Mouse (Mus musculus): ENCODE results near the gene 1110017D15Rik.

1110017D15Rik gene

DNA sequence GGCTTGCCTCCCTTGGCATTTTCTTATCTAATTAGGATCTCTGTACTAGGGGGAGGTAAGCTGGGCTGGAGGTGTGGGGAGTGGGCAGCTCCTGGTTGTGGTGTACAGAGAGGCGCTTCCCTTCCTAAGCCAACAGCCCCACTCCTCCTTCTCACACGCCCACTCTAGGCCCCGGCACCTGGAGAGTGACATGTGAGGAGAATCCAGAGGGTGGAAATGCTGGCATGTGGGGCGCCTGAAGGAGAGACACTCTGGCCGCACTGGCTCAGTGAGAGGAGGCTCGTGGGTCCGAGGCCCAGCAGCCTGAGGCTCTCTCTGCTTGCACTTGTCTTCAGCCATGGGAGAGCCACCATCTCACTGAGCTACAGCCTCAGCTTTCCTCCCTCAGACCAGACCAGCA lies 1.2 kb upstream of the 1110017D15Rik start:
- in situ Hi-C loops (cut with MboI, MseI): no loop called here

GRCm38 (mm10) chr4:41513714-41514113 lies 3.4 kb downstream of the 1110017D15Rik start:
- in situ Hi-C loops (cut with MboI, MseI): no loop called here

DNA sequence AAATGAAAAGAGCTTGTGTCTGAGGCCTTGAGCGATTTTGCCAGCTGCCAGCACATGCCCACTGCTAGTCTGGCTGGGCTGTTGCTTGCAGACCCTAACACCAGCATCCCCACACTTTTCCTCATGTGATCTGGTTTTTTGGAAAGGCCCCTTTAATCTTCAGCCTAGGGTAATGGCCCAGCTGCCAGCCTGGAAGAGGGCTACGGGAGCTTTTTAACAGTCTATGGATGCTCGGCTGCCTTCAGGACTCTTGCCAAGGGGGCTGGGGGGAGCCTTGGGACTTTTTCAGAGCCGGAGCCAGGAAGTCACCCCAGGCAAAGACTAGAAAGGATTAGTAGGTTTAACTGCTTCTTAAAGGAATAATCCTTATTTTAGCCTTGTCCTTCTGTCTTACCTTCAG lies 3.8 kb downstream of the 1110017D15Rik start:
- in situ Hi-C loops (cut with MboI, MseI): no loop called here

DNA sequence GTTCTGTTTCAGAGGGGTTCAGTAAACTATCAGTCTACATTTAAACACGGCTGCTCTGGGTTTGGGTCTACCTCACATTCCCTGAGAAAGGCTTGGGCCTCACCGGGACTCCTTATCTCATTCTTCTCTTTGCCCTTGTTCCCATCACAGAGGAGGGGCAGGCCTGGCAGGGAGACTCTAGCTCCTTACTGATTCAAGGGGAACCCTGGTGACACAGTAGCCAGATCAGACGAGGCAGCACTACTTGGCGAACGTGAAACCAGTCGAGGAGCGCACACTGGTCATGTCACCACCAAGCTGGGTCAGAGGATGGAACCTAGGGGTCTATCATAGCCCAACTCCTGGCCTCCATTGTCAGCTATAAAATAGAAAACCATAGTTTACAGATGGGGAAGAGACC lies 9.1 kb downstream of the 1110017D15Rik start:
- in situ Hi-C loops (cut with MboI, MseI): no loop called here

- in situ Hi-C loops (cut with MboI, MseI): no loop called here
Observed at GRCm38 (mm10) chr4:41507326-41507924, 9.7 kb downstream of the 1110017D15Rik start.

- in situ Hi-C loops (cut with MboI, MseI): no loop called here
Observed at GRCm38 (mm10) chr4:41506906-41507305, 10.2 kb downstream of the 1110017D15Rik start.

GRCm38 (mm10) chr4:41506156-41506555 lies 11.0 kb downstream of the 1110017D15Rik start:
- in situ Hi-C loops (cut with MboI, MseI): no loop called here

- in situ Hi-C loops (cut with MboI, MseI): no loop called here
Observed at GRCm38 (mm10) chr4:41505131-41505551, 12.0 kb downstream of the 1110017D15Rik start.

DNA sequence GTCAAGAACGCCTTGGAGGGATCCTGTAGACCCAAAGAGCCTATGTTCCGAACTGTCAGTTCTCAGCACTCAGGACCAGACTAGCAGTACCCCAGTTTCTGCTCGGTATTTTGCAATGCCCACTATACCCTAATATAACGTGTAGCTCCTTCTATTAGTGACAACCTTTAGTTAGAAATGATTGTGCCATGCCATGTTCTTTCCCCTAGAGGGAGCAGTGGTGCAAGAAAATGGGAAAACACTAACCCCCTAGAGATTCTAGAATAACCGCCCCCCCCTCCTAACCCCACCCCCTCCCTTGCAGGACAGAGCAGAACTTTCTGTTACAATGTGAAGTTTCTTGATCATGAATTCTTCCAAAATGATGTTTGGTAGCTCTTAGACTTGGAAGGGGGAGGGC lies 12.8 kb downstream of the 1110017D15Rik start:
- in situ Hi-C loops (cut with MboI, MseI): no loop called here

- in situ Hi-C loops (cut with MboI, MseI): no loop called here
Observed at GRCm38 (mm10) chr4:41502986-41503412, 14.1 kb downstream of the 1110017D15Rik start, which contains the start of gene AI464131. Gene AI464131 (minus strand): TSS chr4:41503076.

DNA sequence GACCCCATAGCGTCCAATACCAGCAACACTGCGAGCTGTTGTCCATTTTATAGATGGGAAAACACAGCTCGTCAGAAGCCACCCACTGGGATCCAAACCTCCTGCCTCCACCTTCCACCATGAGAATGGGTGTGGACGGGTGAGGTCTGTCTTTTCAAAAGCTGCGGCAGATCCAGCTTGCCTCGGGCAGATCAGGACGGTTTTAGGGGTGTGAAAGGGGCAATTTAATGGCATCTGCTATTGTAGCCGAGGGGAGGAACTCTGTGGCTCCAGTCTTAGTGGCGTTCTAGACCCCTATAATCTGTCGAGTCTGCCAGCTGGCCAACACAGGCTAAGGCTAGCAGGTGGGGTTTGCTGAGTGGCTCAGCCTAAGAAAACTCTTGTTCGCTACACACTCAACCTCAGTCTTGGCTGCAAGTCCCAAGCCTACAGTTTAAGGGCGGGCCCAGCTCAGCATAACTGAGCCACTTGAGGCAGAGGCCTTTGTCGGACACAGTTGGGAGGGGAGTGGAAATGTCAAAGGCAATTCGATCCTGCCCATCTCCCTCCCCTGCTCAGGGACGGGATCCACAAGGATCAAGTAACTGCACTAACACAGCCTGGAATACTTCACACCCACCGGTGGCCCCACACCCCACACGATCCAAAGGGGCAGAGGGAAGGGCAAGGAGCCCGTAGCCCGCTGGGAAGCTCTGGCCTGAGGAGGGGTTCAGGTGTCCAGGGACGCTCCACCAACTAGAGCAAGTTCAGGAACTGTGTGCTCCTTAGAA lies 14.8 kb downstream of the 1110017D15Rik start:
- in situ Hi-C loops (cut with MboI, MseI): no loop called here

DNA sequence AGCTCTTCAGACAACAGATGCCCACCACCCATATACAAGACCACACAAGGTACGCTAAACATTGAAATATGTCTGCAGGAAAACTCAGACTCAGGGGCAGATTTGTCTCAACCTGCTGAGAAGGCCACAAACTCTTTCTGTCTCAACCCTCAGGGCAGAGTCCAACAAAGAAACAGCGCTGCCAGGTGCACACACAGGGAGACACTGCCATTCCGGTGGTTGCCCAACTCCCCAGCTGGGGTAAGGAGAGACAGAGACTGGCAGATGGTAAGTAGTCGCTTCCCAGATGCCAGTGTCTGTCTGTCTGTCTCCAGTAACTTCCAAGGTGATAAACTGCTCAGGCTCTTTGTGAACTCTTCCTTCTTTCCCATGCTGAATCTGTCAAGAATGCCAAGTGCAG lies 16.3 kb downstream of the 1110017D15Rik start:
- in situ Hi-C loops (cut with MboI, MseI): no loop called here

- in situ Hi-C loops (cut with MboI, MseI): no loop called here
Observed at GRCm38 (mm10) chr4:41499619-41500018, 17.5 kb downstream of the 1110017D15Rik start.

GRCm38 (mm10) chr4:41498921-41499391 lies 18.2 kb downstream of the 1110017D15Rik start:
- in situ Hi-C loops (cut with MboI, MseI): no loop called here

DNA sequence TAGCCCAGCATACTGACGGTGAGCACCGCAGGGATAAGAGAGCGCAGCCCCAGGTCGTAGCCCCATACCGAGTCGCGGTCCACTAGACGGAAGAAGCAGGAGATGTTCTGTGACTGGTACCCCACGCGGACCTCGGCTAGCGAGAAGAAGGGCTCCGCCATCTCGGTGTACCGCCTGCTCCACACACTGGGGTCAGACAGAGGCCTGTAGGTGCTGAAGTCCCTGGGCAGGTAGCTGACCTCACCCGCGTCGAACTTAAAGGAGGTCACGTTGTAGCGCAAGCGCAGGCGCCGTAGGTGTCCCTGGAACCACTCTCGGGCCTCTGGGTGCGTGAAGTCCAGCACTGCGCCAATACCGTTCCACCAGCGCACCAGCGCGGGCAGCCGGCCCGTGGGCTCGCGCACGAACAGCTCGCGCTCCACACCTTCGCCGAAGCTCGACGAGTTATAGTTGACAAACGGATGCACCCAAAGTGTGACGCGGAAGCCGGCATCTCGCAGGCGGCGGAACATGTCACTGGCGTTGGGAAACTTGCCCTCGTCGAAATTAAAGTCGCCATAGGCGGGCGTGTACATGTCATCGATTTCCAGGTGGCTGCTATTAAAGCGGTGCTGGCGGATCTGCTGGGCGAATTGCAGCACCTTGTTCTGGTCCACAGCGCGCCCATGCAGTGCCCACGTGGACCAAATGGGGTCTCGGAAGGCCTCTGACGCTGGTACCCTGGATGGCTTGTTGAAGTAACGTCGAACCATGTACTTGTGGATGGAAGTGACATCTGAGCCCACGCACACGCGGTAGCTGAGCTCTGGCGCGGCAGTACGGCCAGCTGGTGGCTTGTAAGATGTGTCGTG lies 18.9 kb downstream of the 1110017D15Rik start:
- in situ Hi-C loops (cut with MboI, MseI): no loop called here

DNA sequence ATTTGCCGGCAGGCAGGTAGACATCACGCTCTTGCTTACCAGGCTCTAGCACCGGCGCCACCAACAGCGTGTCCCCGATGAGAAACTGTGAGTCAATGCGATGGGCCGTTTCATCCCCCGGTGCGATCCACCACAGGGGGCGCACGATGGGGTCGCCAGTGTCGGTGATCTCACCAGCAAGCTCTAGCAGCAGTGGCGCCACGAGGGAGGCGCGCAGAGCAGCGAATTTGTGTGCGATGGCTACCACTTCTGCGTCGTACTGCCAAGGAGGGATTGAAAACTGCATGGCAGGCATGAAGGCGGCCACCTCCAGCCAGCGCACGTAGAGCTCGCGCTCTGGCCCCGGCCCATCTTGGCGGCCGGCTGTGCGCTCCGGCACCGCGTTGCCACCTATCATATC lies 19.6 kb downstream of the 1110017D15Rik start:
- in situ Hi-C loops (cut with MboI, MseI): no loop called here

DNA sequence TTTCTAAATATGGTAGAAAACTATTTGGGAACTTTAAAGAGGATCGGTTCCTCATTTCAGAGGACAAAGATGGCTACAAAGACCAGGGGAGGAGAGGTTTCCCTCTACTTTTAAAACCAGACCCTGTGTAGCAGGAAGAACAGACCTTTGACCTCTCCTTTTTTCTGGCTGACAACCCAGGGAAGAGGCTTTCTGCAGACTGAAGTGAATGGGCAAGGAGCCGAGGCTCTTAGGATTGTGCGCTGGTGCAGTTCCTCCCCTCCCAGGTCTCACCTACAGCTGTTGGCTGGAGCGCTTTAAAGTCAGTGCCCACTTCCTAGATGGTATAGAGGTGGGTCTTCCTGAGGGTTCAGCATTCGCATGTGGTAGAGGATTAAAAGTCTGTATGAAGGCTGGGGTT lies 20.1 kb downstream of the 1110017D15Rik start:
- in situ Hi-C loops (cut with MboI, MseI): no loop called here

GRCm38 (mm10) chr4:41495850-41496249 lies 21.3 kb downstream of the 1110017D15Rik start:
- in situ Hi-C loops (cut with MboI, MseI): no loop called here

- in situ Hi-C loops (cut with MboI, MseI): no loop called here
Observed at GRCm38 (mm10) chr4:41495076-41495475, 22.1 kb downstream of the 1110017D15Rik start.

- in situ Hi-C loops (cut with MboI, MseI): no loop called here
Observed at GRCm38 (mm10) chr4:41494378-41494777, 22.8 kb downstream of the 1110017D15Rik start.

- in situ Hi-C loops (cut with MboI, MseI): no loop called here
Observed at GRCm38 (mm10) chr4:41493464-41494116, 23.5 kb downstream of the 1110017D15Rik start.

- in situ Hi-C loops (cut with MboI, MseI): no loop called here
Observed at GRCm38 (mm10) chr4:41492951-41493350, 24.2 kb downstream of the 1110017D15Rik start.
